Mouse (Mus musculus) forebrain, embryonic 10.5 days (tissue): ENCODE results near the gene Cts6. TPM values are rescaled to one million over a fixed set of nuclear protein-coding genes. Genes with fewer than 3 reads are reported as not detected.
"Not testable (repeated sequence)": the region's sequence is repeated elsewhere in the genome, so short reads cannot be mapped to it uniquely, and the experiment has no call there.

Source experiments
- DNase-seq: peaks from one replicate; pipeline ENCODE4 v3.0.0-alpha.2; 2017; ENCODE audit warnings: low spot score; ENCODE audit errors: extremely low spot score
- H3K27ac ChIP-seq: fragments of 300-500 bp; sonication (generic); 2 replicates; pipeline ENCODE4 v1.5.1; 2016; ENCODE audit warnings: mild to moderate bottlenecking
- H3K27me3 ChIP-seq: fragments of 300-500 bp; sonication (generic); 2 replicates; pipeline ENCODE4 v1.6.1; 2016; ENCODE audit warnings: mild to moderate bottlenecking; ENCODE audit not compliant: poor library complexity, severe bottlenecking
- H3K36me3 ChIP-seq: fragments of 300-500 bp; sonication (generic); replicated peaks from 2 replicates; pipeline ENCODE4 v1.6.1; 2016; ENCODE audit warnings: mild to moderate bottlenecking, moderate library complexity
- H3K4me1 ChIP-seq: fragments of 300-500 bp; sonication (generic); 2 replicates; pipeline ENCODE4 v1.6.1; 2016
- H3K4me3 ChIP-seq: fragments of 300-500 bp; sonication (generic); 2 replicates; pipeline ENCODE4 v1.5.1; 2016; ENCODE audit warnings: mild to moderate bottlenecking, moderate library complexity
- H3K9me3 ChIP-seq: fragments of 300-500 bp; sonication (generic); 2 replicates; pipeline ENCODE4 v1.6.1; 2016; ENCODE audit warnings: mild to moderate bottlenecking, moderate library complexity
- WGBS: fragments of 180-500 bp; shearing (Covaris S2); methylation state at CpG from one replicate; pipeline ENCODE4 v1.1.7; 2016; 5-methylcytosine and 5-hydroxymethylcytosine counted together
- polyA plus RNA-seq: library from polyadenylated mRNA; unstranded; fragments of >200 nt; fragmentation: Nextera tagmentation; extraction: Ambion mirVana; gene quantifications from 2 replicates; pipeline ENCODE4 v1.2.1, GENCODE M21; 2016

The Cts6 gene
- not detected in 2 replicates for polyA plus RNA-seq

DNA sequence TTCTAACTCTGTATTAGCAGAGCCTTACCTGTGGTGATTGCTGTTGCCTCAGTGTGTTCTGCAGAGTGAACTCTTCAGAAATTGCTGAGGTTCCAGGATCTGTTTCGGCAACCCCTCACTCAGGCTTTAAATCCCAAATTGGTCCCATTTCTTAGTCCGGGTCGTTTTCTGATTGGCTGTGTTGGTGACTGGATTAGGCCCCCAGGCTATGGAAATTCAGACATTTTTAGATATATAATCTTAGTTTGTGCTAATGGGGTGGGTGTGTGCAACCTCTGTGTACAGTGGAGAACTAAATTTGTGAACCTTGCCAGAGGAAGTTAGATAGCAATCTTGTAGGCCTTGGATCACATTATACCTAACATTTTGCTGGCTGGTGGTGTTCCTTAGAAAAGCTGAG, at the start of gene Cts6:
Gene Cts6 (minus strand): TSS at position 101 of the 400 bp plus-strand sequence.
- 89% methylated on average over 3 of the region's 3 CpGs for WGBS
- no peak within 1 kb of the TSS for H3K4me3 ChIP-seq
- peaks cover 72% of the 10 kb centered on the region for H3K9me3 ChIP-seq

DNA sequence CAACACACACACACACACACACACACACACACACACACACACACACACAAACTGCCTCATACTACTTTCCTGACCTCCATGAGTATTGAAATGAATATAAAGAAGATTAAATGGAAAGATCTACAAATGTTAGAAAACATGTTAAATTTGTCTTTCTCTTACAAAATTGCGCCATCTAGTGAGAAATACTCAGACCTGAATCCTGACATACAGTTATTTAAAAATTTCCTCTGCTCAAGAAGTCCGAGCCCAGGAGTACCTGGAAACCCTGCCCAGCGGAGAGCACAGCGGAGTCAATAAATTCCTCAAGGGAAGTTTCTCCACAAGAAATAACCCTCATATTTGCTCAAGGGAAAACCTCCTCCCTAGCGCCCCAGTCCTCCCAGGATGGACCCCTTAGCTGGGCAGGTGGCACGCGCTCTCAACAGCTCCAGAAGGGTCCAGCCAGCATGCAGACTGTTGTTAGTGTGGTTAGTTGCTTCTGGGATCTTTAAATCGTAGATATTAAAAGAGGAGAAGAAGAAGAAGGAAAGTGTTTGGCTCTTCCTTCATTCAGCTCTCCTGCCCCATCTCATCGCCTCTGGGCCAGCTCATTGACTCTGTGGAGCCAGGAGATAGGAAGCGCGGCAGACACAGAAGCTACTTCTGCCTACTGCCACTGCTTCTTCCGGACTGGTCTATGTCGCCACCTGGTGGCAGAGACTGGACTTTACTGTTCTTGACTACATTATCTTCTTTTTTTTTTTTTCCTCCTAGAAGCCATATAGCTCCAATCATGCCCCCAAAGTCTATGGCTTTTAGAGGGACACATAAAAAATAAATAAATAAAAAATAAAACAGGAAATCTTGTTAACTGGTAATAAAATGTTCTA, 38.1 kb upstream of the Cts6 start:
- 57% methylated on average over 13 of the region's 13 CpGs for WGBS
- Histone ChIP-seq H3K36me3 (no peaks in the 10 kb centered on the region), H3K9me3 (peaks cover 38% of the 10 kb centered on the region), H3K4me3 (no peak overlapping the region), H3K27ac (no peak overlapping the region), H3K27me3 (no peaks in the 10 kb centered on the region), H3K4me1 (no peaks in the 10 kb centered on the region)
- DNase-seq: no peak

More for the DNA sequence above, at the start of gene Cts6:
- Histone ChIP-seq H3K27ac (no peak within 1 kb of the TSS), H3K36me3 (no peaks in the 10 kb centered on the region), H3K27me3 (no peaks in the 10 kb centered on the region), H3K4me1 (no peaks in the 10 kb centered on the region)
- no peak for DNase-seq

DNA sequence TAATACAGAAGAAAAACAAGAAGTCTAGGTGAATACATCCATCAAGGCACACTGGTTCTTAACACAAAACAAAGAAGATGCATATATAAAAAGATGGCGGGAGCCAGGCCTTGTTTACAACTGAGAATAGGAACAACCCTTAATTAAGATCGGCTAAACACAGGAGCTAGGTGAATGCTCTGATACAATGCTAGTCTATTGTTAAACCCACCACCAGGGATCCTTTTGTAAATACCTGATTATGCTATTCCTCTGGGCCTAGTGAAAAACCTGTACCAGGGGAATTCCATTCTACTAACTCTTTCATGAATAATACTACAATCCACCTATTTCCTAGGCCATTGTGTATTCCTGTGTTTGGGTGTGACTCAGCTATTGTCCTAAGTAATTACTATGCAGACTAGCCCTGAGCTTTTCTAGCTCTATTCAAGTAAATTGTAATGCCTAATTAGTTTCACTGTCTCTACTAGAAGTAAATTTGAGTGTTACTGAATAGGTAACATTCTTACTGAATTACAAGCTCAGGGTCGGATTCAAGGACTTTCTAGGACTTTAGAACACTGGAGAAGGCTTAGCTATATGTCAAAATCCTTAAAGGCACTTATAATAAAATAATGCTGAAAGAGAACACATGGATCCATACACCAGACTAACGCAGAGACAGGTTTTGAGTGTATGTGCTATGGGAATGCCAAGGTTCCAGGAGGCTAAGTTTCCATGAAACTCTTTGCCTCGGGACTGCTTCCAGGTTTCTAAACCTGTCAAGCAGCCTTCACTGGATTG, 17.9 kb downstream of the Cts6 start:
- H3K27me3 ChIP-seq, DNase-seq, H3K4me3 ChIP-seq, H3K36me3 ChIP-seq, H3K4me1 ChIP-seq, H3K27ac ChIP-seq: not testable (repeated sequence)
- 79% methylated on average over 5 of the region's 5 CpGs for WGBS
- peaks cover 31% of the 10 kb centered on the region for H3K9me3 ChIP-seq

GRCm38 (mm10) chr13:61164622-61165021, 38.6 kb downstream of the Cts6 start:
- no peaks in the 10 kb centered on the region for H3K27me3 ChIP-seq
- H3K4me3 ChIP-seq: no peak overlapping the region
- no peaks in the 10 kb centered on the region for H3K36me3 ChIP-seq
- DNase-seq: no peak
- peaks cover 61% of the 10 kb centered on the region for H3K9me3 ChIP-seq
- no peaks in the 10 kb centered on the region for H3K4me1 ChIP-seq
- no peak overlapping the region for H3K27ac ChIP-seq
- 84% methylated on average over 4 of the region's 4 CpGs for WGBS

DNA sequence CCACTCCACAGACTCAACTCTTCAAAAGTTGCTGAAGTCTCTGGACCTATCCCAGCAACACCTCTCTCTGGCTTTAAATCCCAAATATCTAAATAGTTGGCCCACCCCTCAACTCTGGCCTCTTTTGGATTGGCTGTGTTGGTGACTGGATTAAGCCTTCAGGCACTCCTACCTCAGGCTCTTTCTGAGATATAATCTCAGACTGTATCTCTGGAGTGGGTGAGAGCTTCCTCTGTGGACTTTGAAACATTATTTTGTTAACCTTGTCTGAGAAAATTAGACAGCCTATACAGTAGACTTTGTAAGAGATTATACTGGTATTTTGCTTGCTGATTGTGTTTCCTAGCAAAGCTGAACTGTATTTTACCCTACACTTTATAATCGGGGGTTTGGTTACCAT, 39.1 kb downstream of the Cts6 start, which contains the start of gene Ctsr:
Gene Ctsr (minus strand): TSS at position 101 of the 400 bp plus-strand sequence.
- Histone ChIP-seq H3K36me3 (no peaks in the 10 kb centered on the region), H3K27me3 (no peaks in the 10 kb centered on the region), H3K4me1 (no peaks in the 10 kb centered on the region), H3K27ac (no peak within 1 kb of the TSS), H3K4me3 (no peak within 1 kb of the TSS), H3K9me3 (peaks cover 61% of the 10 kb centered on the region)
- WGBS: 87% methylated on average over 1 of the region's 1 CpGs
- no peak for DNase-seq

Other genes starting within 250 kb of the Cts6 start
- not detected in 2 replicates for gene Ctsj, start 197.5 kb downstream of the Cts6 start, polyA plus RNA-seq
- not detected in 2 replicates for gene Ctsq, start 162.8 kb downstream of the Cts6 start, polyA plus RNA-seq
- gene Ctsr, start 39.2 kb downstream of the Cts6 start, polyA plus RNA-seq: not detected in 2 replicates
- not detected in 2 replicates for gene Cts8, start 51.9 kb upstream of the Cts6 start, polyA plus RNA-seq
- not detected in 2 replicates for gene Gm49398, start 85.4 kb upstream of the Cts6 start, polyA plus RNA-seq
- not detected in 2 replicates for gene Cts7, start 154.8 kb upstream of the Cts6 start, polyA plus RNA-seq